Mouse (Mus musculus): Measurements from ENCODE around the gene Gm5662. TPM values are rescaled to one million over a fixed set of nuclear protein-coding genes. Genes with fewer than 3 reads are reported as not detected.
"Not testable (repeated sequence)": the region's sequence is repeated elsewhere in the genome, so short reads cannot be mapped to it uniquely, and the experiment has no call there.

Gene Gm5662
- total RNA-seq (2021) = not detected
- long read RNA-seq, experiment 1 = 0 reads
- long read RNA-seq, experiment 2 = 0 reads

DNA sequence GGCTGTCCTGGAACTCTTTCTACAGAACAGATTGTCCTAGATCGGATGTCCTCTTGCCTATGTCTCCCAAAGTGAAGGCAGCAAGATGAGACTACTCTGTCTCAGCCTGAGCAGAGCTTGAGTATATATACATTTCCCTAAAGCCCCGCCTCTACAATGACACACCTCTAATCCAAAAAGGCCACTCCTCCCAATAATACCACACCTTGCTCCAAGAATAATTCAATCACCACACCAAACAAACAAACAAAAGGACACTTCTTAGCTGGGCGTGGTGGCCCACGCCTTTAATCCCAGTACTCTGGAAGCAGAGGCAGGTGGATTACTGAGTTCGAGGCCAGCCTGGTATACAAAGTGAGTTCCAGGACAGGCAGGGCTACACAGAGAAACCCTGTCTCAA is at the start of gene Gm5662:
Gene Gm5662 (minus strand): TSS at position 101 of the 400 bp plus-strand sequence.
- DNase-seq = not testable (repeated sequence)

GRCm38 (mm10) chr12:88323926-88324325 is 49.6 kb upstream of the Gm5662 start, which contains the start of gene Gm5039:
Gm5039 (minus strand) TSS chr12:88324026.
- DNase-seq = not testable (repeated sequence)

- DNase-seq = no peak
Measured at GRCm38 (mm10) chr12:88314556-88314955, 40.3 kb upstream of the Gm5662 start.

DNA sequence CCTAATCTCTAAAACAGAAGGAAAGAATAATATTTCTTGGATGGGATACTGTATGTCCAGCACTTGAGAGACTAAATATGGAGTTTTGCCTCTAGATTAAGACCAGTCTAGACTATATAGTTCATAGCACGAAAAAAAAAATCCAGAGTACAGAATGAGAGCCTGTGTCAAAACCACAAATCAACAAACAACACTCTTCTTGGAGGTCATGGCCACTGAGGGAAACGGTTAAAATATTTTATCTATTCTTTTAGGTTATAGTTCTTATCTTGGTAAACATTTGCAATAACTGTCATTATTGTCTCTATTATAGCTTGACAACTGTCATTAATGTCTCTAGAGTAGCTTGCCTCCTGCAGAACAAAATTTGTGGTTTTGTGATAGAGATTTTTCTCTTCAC is 22.9 kb upstream of the Gm5662 start:
- DNase-seq = not testable (repeated sequence)

DNA sequence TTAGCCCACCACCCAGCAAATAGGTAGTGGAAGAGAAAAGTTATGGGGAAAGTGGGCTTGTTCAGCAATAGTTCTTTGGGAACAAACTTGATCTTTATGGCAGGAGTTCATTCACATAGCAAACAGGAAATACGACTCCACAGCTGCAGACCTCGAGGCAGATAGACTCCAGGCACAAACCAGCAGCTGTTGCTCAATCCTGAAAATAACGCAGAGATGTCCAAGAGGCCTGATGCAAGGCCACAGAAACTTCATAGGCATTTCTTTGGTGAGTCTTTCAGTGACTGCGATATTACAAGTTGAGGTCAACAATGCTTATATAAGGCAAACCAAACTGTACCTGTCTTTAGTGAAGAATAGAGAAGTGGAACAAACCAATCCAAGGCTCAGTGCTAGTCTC is 18.8 kb upstream of the Gm5662 start:
- DNase-seq = not testable (repeated sequence)

DNA sequence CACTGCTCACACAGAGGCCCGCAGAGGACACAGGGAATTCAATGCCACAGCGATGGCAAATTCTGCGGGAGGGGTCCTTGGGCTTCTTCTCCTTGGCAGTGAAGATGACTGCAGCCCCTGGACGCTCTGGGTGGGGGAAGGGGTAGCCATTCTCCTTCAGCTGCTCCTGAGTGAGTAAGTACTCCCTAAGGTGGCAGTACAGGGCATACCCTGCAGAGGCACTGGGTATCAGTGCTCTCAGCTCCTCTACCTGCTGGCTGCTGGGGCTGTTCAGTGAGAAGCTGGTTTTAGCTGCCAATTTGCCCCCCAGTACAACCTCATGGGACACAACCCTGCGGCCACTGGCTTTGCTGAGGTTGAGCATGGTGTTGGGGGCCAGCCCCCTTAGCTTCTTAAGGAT is 10.9 kb upstream of the Gm5662 start:
- not testable (repeated sequence) for DNase-seq

DNA sequence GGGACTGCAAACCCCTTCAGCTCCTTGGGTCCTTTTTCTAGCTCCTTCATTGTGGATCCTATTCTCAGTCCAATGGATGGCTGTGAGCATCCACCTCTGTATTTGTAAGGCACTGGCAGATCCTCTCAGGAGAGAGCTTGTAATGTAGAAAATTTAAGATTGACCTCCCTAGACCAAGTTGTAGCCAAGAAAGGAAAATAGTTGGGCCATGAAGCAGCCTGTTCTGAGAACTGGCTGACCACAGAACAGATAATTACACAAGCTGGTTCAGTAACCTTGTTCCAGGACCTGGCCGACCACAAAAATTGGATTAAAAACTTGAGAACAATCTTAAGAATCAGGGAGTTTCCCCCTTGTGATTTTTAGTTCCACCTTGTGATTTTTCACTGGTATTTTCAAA is 17.1 kb downstream of the Gm5662 start:
- no peak for DNase-seq

- not testable (repeated sequence) for DNase-seq
Measured at GRCm38 (mm10) chr12:88255917-88256316, 18.4 kb downstream of the Gm5662 start.

- DNase-seq = not testable (repeated sequence)
Measured at GRCm38 (mm10) chr12:88250000-88250399, 24.3 kb downstream of the Gm5662 start, which contains the start of gene Gm8332. Gm8332 (minus strand) TSS chr12:88250100.

DNA sequence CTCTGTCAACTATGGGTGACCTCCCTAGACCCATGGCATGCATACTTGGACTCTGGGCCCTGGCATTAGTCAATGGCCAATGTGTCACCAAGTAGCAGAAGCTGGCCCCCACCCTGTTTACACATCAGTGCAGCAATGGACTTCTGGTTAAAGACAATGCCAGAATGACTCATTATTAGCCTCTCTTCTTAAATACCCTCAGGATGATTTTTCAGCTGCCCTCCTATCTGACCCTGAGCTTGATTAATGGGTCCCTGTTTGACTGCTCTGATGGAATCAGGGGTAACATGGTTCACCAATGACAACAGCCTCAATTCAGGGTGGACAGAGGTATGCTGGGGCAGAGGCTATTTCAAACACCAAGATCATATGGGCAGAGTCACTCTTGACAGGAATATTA is 28.5 kb downstream of the Gm5662 start:
- DNase-seq = not testable (repeated sequence)

DNA sequence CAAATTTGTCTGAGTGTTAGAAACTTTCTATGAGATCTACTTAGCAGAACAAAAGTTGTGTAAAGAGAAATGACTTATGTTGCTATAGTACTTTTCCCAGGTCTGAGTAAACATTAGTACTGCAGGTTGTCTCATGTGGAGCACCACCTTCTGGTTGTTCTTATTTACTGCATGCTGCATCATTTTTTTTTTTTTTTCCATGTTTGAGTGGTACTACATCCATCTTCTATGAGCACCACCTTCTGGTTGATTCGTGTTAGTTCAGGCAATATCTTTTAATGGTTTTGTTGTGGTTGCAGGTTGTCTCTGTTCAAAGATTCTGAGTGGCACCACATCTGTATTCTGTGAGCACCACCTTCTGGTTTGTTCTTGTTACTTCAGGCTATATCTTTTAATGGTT is 31.4 kb downstream of the Gm5662 start:
- DNase-seq = not testable (repeated sequence)

Other genes starting within 250 kb of the Gm5662 start
- gene Gm2056, start 247.5 kb downstream of the Gm5662 start, total RNA-seq (2021) = not detected
- gene Gm16368, start 190.8 kb downstream of the Gm5662 start, total RNA-seq (2021) = not detected
- gene Gm10436, start 92.4 kb downstream of the Gm5662 start, total RNA-seq (2021) = not detected
- gene Gm8332, start 24.4 kb downstream of the Gm5662 start, total RNA-seq (2021) = not detected
- not detected for gene Gm5039, start 49.5 kb upstream of the Gm5662 start, total RNA-seq (2021)
- gene Adck1, start 86.1 kb upstream of the Gm5662 start, total RNA-seq (2021) = 10 to 100 TPM; 13.9 to 19.0 TPM

Measured in gastrocnemius, postnatal 25 days (tissue).